Mouse (Mus musculus) hindlimb bud, embryonic 11.5 days (tissue): ENCODE results near the gene Myo18b.

Experiments
- DNase-seq: peaks from one replicate; pipeline ENCODE4 v3.0.0-alpha.2; 2012; ENCODE audit warnings: low read depth, low spot score; ENCODE audit errors: extremely low spot score

Myo18b gene

DNA sequence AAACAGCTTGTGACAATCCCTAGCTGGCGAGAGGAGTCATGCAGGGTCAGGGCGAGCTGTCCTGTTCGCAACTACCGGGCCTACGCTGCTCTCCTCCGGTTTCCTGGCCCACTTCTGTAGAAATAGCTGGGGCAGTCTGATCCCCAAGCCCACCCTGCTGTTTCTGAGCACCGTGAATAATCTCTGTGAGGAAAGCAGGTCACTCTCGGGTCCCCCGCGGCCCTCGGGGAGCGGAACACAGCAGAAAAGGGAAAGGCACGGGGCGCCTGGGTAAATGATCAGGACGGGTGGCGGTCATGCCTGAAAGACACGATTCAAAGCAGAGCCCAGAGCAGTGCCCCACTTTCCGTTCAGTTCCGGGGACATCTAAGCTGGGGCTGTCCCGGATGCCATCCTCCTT lies 255.0 kb downstream of the Myo18b start:
- DNase-seq, result no peak

DNA sequence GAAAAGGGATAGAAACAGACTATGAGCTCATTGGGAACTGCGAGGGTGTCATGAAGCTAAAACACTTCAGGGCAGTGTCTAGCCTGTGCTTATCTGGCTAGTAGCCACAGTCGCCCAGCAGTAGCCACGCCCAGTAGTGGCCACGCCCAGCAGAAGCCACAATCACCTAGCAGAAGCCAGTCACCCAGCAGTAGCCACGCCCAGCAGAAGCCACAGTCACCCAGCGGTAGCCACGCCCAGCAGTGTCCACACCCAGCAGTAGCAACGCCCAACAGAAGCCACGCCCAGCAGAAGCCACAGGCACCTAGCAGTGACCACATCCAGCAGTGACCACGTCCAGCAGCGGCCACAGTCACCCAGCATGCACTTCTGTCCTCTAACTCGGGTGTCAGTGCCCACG lies 255.5 kb downstream of the Myo18b start:
- no peak for DNase-seq
